Mouse (Mus musculus): ENCODE data around the gene Tom1.
A peak's percentile ranks its signal among the peaks of the same experiment; 100 is the strongest.

Gene Tom1

GRCm38 (mm10) chr8:75093399-75094156 is 60.1 kb downstream of the Tom1 start, which contains the start of gene Hmox1:
TSS of gene Hmox1 (plus strand) at chr8:75093621.
- DNase-seq, result peak; percentile 33

GRCm38 (mm10) chr8:75102956-75103355 is 69.5 kb downstream of the Tom1 start:
- no peak for DNase-seq

- no peak for DNase-seq
Measured at GRCm38 (mm10) chr8:75103376-75103878, 69.9 kb downstream of the Tom1 start.

GRCm38 (mm10) chr8:75108527-75109235 is 75.2 kb downstream of the Tom1 start:
- DNase-seq, result peak; percentile 76

- peak; percentile 99 for DNase-seq
Measured at GRCm38 (mm10) chr8:75109236-75109967, 75.9 kb downstream of the Tom1 start, which contains the start of gene Mcm5. TSS of gene Mcm5 (plus strand) at chr8:75109569.

- DNase-seq, result no peak
Measured at GRCm38 (mm10) chr8:75110093-75110492, 76.6 kb downstream of the Tom1 start.

GRCm38 (mm10) chr8:75118505-75118904 is 85.0 kb downstream of the Tom1 start:
- DNase-seq, result no peak

GRCm38 (mm10) chr8:75119287-75119686 is 85.8 kb downstream of the Tom1 start:
- DNase-seq, result no peak
